Mouse (Mus musculus) kidney, adult 2 months (tissue): Measurements from ENCODE around the gene Atad3a.

Source experiments
- CTCF ChIP-seq: fragments of 200-500 bp; conservative IDR thresholded peaks from 2 replicates; pipeline ENCODE4 v1.5.1; 2011; ENCODE audit warnings: low read depth, mild to moderate bottlenecking, control low read depth, low read length, moderate library complexity, mixed read lengths; ENCODE audit not compliant: insufficient read depth, insufficient read length
- POLR2A ChIP-seq: fragments of 200-500 bp; IDR thresholded peaks from one replicate; pipeline ENCODE4 v1.6.1; 2011; ENCODE audit warnings: low read depth, low read length, control low read depth

- TF ChIP-seq CTCF (no peak), POLR2A (no peak)
Observed at GRCm38 (mm10) chr4:155762357-155762756, 1.5 kb upstream of the Atad3a start.
